Mouse (Mus musculus) c-Kit-positive CD71-negative TER-119-negative erythroid progenitor cells, embryonic 14.5 days (primary cell): ENCODE results near the gene Cfhr2.
"Not testable (repeated sequence)": the region's sequence is repeated elsewhere in the genome, so short reads cannot be mapped to it uniquely, and the experiment has no call there.

ENCODE experiments used
- DNase-seq: peaks from one replicate; pipeline ENCODE4 v3.0.0-alpha.2; 2013; ENCODE audit warnings: low read depth

Gene Cfhr2

DNA sequence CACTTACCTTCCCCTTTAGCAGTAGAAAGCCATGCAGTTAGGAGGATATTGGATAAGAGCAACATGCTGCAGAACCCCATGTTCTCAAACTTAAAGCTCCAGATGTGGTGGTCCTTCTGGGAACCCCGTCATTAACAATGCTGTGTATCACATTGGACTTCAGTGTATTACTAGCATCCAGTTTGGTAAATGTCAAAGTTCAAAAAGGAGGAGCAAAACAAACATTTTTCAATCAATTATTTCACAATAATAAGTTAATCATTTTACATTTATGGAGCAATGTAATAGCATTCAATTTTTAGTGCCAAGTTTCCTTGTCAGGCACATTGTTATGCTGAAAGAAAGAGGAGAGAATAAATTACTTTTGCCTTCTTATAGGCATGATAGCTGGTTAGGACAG lies at the start of gene Cfhr2:
TSS of gene Cfhr2 (minus strand) at position 155 of the 400 bp plus-strand sequence.
- DNase-seq: no peak

DNA sequence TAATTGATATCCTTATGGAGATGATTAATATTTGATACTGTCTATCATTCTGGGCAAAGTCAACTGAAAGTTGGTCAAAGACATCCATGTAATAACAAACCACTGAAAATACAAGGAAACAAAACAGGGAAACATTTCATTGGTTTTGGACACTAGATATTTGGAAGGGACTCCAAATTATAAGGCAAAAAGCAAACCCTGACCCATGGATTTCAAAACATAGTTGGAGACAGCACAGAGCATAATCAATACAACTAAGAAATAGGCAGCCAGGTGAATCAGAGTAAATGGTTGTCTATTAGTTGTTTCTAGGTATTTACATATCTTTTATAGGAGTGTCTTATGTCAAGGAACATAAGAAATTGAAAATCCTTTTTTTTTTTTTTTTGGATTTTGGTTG lies 5.2 kb upstream of the Cfhr2 start:
- no peak for DNase-seq

DNA sequence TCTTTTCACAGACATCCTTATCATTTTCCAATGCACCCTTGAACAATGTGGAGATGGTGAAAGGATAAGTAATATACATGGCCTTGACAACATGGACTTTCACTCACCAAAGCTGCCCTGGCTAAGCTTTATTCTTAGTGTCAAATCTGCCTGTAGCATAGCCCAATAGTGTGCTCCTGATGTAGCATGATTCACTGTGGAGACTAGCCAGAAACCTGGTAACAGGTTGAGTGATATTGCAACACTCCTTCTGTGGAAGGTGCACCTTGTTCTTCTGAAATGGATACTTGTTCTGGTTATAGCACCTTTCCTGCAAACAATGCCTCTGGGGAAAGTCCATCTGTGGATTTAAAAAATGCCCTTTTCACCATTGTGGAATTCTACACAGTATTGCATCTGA lies 1.7 kb upstream of the Cfhr2 start:
- no peak for DNase-seq

DNA sequence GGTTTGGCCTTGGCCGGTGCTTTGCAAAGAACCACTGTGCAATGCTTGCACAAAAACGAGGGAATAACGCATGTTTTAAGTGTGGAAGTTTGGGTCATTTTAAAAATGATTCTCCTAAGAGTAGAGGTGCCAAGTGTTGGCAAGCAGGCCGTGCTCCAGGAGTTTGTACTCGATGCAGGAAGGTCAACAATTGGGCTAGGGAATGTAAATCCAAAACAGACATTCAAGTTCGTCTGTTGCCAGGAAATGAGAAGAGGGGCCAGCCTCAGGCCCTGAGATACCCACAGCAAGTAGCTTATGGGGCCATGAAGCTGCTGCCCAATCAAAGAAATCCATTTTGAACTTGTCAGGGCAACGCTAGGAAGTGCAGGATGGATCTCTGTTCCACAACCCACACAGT lies 18.8 kb downstream of the Cfhr2 start:
- DNase-seq: no peak

DNA sequence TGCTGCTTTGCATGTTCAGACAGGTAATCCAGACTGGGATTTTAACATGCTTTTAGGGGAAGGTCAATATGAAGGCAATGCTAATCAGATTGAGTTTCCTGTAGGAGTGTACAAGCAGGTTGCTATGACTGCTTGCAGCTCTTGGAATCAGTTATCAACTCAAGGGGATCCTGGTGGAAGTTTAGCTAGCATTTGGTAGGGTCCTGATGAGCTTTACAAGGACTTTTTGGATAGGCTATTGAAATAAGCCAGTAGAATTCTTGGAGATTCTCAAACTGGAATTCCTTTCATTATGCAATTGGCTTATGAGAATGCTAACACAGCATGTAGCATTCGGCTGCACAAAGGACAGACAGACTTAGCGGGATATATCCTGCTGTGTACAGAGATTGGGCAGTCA lies 19.2 kb downstream of the Cfhr2 start:
- DNase-seq: no peak

DNA sequence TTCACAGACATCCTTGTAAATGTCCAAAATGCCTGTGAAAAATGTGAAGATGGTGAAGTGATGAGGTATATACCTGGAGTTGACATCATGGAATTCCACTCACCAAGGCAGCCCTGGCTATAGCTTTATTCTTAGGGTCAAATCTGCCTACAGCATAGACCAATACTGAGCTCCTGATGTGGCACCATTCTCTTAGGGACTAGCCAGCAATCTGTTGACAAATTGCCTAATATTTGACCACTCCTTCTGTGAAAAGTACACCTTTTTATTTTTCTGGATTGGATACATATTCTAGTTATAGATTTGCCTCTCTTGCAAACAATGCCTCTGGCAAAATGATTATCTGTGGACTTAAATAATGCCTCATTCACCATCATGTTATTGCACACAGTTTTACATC lies 49.9 kb downstream of the Cfhr2 start:
- DNase-seq: no peak

DNA sequence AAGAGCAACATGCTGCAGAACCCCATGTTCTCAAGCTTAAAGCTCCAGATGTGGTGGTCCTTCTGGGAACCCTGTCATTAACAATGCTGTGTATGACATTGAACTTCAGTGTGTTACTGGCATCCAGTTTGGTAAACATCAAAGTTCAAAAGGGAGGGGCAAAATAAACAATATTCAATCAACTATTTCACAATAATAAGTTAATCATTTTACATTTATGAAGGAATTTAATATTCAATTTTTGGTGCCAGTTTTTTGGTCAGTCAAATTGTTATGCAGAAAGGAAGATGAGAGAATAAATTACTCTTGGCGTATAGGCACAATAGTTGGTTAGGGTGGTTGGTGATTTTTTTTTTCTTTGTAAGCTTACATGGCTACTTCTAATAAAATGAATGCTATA lies 77.4 kb downstream of the Cfhr2 start, which contains the start of gene Gm4788:
TSS of gene Gm4788 (minus strand) at position 101 of the 400 bp plus-strand sequence.
- no peak for DNase-seq

DNA sequence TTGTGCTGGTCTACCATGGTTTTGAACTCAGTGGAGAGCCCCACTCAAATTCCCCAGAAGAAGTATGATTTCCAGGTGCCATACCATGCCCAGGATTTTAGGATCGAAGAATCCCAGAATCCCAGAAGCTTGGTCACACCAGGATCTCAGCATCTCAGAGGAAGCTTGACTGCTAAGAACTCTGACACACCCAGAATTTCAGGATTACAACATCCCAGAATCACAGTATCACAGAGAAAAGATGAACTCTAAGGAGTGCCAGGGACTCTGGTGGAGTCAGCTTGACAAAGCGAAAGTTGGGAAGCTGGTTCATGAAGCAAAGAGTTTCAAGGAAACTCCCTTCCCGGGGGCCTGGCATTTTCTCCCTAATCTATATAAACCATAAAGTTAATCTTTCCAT lies 88.6 kb downstream of the Cfhr2 start:
- DNase-seq: not testable (repeated sequence)
